Mouse (Mus musculus) lung, adult 2 months (tissue): ENCODE measurements around the gene Tuba3b.

Source experiments
- CTCF ChIP-seq: fragments of 200-500 bp; IDR thresholded peaks from 2 replicates; pipeline ENCODE4 v1.5.1; 2011; ENCODE audit warnings: mild to moderate bottlenecking, low read length, control low read depth; ENCODE audit not compliant: insufficient read depth
- POLR2A ChIP-seq: fragments of 200-500 bp; IDR thresholded peaks from 2 replicates; pipeline ENCODE4 v1.6.1; 2011; ENCODE audit warnings: low read depth, mild to moderate bottlenecking, control low read depth, low read length, borderline replicate concordance; ENCODE audit errors: extremely low read depth

GRCm38 (mm10) chr6:145591578-145591977, 24.0 kb upstream of the Tuba3b start:
- TF ChIP-seq POLR2A (no peak), CTCF (no peak)
